Mouse (Mus musculus) adrenal gland, adult 8-10 months (tissue): ENCODE data around the gene Cwc22. TPM values are rescaled to one million over a fixed set of nuclear protein-coding genes. Genes with fewer than 3 reads are reported as not detected.

Source experiments
- DNase-seq: peaks from one replicate; pipeline ENCODE4 v3.0.0; 2022
- total RNA-seq, 4 experiments: library from RNA; stranded (reverse); gene quantifications; 2 replicates each; pipeline ENCODE4 v1.2.4; 2022

Gene Cwc22
- total RNA-seq = 10 to 100 TPM; 27.6 to 36.8 (median 31.6) TPM

DNA sequence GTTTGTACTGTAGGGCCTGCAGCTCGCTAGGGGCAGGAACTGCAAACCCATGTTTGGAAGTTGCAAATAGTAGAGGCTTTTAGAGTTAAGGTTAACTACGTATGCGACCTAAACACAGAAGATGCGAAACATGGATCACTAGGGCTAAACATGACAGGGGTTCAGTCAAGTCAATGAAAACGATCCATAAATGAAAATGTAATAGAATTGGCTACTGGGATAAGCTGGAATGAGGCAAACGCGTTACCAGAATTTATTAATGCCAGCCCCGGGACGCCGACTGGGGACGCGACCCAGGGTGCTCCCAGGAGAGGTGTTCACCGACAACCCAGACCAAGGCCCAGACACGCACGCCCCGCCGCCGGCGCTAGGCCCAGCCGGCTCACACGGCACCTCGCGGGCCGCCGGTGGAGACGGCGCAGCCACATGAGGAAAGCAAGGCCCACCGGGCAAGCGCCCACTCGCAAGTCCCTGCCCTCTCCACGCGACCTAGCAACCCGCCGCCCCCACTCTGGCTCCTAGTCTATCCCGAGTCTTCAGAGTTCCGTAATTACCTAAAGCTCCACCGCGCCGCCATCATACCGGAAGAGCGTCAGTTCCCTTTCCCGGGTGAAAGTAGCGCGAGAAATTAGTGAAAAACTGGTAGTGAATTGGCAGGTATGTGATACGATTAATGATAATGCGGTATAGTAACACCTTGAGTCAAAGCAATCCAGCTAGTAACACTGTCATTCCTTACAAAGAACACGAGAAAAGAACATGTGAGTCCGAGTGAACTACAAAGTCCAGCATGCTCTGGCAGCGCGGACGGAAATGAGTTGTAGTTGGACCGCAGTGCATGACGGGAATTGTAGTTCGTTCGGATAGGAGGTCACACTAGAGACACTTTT lies at the start of gene Cwc22:
Gene Cwc22 (minus strand): TSS at position 780 of the 890 bp plus-strand sequence.
- peak; percentile 82 for DNase-seq

DNA sequence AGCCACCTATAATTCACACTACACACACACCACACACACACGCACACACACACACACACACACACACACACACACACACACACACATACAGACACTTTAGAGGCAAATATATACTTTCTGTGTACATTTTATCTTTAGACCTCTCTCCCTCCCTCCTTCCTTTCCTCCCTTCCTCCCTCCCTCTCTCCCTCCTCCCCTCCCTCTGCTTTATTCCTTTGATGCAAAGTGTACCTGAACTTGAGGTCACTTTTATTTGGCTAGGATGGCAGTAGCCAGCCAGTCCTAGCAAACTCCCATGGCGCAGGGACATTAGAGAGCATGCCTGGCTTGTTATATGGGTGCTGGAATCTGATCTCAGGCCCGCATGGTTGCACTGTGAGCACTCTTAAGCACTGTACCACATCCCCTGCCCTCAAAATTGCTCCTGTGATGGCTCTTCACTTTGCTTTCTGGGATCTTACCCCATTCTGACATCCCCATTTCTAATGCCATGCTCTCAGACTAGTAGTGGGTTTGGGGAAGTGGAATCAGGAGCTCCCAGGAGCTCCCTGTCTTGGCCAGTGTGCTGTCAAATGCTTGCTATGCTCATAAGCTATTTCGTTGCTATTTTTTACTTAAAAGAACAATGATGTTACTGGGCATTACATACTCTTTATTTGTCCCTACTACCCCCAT lies 47.7 kb upstream of the Cwc22 start:
- DNase-seq = no peak

DNA sequence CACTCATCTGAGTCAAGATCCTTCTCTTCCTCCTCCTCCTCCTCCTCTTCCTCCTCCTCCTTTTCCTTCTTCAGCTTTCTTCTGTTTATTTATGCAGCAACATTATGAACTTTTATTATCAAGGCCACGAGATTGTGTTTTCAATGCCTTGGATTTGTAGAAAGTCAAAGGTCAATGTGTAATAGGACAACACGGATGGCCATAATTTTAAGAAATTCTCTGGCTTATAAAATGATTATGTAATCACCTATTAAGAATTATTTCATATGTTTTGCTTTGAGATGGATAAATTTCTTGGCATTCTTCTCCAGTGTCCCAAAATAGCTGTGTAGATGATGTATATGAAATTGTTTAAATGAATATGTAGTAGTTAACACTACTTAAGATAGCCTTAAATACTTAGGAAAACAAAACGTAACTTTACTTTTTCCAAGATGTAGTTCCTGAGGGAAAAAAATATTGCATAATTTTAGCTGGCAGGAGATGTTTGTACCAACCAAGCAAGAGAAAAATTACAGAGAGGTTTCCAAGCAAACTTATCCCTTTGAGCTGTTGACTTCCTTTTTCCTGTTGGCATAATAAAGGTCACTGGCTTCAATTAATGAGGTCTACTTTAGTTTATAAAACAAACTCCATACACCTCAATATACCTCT lies 46.9 kb upstream of the Cwc22 start:
- DNase-seq = no peak

DNA sequence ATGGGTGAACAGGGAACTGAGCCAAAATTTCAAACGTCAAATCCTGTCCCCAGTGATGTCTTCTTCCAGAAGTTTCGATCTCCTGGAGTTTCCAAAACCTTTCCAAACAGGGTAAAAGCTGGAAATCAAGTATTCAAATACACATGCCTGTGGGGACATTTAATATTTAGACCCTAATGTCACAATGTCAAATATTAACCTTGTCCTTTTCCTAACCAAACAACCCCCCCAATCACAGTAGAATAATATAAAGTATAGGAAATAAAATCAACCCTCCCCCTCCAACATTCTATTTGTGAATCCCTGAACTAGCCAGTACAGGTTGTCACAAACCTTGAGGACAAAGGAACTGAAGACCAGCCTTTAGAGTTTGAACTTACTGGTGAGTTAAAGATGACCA lies 44.6 kb upstream of the Cwc22 start:
- no peak for DNase-seq

DNA sequence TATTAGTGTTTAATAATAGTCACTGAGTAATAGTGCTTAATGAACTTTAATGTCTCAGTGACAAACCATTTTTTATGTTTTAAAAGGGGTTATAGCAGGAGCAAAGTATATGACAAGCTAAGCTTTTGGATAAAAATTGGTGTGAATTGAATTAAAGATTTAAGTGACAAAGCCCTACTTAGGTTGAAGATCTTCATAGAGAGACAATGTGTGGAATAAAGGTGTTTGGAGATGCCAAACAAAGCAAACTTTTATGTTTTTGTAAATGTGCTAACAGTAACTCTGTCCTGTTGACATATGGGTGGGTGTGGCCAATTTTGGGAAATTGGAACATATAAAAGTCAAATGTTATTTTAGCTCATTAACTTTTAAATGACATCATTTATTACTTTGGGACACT lies 43.9 kb upstream of the Cwc22 start:
- DNase-seq = no peak

DNA sequence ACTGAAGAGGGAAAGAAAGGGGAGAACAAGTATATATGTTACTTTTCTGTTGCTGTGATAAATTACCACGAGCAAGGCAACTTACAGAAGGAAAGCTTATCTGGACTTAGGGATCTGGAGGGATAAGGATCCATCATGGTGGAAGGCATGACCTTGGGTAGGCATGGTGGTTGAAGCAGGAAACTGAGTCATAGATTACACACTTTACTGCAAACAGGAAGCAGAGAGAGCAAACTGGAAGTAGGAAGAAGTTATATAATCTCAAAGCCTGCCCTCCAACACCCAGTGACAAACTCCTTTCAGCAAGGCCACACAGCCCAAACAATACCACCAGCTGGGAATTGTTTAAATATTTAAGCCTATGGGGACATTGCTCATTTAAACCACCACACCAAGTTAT lies 43.2 kb upstream of the Cwc22 start:
- no peak for DNase-seq

DNA sequence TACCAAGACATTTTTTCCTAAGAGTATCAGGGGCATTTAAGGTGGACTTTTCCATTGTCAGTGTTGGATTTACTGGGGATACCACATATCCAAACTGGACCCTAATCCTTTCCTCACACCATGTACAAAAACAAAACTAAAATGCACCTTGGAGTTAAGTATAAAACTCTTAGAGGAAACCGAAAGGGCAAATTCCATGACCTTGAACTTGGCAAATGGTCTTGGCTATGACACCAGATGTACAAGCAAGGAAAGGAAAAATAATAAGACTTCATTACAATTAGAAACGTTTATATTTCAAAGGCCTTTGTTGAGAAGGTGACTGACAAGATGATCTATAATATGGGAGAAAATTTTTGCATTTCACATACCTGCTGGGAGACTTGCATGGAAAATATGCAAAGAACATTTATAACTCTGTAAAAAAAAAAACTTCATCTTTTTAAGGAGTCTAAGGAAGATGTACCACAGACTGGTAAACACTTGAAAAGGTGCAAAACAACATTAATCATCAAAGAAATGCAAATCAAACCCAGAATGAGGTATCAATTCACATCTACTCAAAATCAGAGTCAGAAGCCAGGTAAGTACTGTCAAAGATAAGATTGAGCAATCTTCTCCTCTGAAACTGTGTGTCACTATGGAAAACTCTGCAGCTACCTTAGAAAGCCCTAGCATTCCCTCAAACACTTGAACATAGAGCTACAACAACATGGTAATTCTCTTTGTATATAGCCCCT lies 40.0 kb upstream of the Cwc22 start:
- DNase-seq = no peak

DNA sequence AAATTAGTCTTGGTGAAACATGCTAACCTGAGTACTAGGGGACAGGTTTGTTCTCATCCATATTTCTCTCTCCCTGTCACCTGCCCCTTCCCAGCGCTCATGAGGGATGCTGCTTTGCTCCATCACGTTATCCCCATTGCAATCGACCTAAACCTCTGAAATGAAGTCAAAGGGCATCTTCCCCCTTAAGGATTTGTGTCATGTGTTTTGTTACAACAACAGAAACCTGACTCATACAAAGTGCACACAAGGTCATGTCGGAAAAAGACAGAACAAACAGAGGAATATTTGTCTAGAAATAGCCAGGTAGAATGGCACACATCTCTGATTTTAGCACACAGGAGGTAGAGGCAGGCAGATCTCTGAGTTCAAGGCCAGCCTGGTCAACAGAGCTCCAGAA lies 38.0 kb upstream of the Cwc22 start:
- DNase-seq = no peak

DNA sequence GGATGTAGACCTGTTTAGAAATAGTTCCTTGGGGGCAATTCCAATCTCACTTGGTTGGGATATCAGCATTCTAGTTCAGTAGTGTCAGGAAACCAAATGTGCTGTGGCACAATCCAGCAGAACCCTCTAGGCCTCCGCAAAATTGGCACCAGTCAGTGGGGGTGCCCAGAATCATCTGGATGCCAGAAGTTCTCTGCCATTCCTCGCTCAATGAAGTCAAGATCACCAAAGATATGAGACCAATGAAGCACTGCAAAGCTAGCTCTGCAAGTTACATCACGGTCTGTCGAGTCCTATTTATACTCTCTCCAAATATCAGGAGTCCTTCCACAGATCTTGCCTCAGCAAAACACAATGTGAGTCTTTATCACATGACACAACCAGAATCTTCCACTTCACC lies 35.7 kb upstream of the Cwc22 start:
- DNase-seq = no peak

DNA sequence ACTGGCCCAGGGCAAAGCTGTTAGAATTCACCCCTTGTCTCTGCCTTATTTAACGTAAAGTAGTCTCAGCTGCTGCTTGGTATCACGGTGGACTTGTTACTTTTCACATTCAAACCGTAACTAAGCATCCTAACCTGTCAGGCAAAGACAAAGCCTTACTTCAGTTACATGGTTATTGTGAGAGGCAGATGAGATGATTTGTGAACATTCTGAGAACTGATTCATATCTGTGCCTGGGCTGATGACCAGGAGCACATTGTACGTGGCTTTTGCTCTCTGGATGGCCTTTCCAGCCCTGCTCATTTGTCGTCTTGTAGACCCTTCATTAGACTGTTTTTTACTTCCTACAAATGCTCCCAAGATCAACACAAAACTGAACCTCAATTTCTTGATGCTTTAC lies 34.5 kb upstream of the Cwc22 start:
- no peak for DNase-seq

DNA sequence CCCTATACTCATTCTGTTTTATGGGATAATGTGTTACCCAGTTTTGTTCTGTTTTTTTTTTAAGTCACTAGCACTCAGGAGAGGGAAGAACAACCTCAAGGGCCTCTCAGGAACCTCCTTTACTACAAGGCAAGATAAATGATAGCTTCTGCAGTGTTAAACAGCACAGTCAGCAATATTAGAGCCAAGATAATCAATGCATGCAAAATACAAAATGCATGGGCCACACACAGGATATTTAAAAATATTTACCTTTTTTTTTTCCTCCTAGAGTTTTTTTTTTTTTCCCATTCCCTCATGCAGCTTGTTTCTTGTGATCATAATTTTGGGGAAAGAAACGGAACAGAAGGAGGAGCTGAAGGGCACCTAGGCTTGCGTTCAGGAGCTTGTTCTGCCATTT lies 33.3 kb upstream of the Cwc22 start:
- DNase-seq = no peak

DNA sequence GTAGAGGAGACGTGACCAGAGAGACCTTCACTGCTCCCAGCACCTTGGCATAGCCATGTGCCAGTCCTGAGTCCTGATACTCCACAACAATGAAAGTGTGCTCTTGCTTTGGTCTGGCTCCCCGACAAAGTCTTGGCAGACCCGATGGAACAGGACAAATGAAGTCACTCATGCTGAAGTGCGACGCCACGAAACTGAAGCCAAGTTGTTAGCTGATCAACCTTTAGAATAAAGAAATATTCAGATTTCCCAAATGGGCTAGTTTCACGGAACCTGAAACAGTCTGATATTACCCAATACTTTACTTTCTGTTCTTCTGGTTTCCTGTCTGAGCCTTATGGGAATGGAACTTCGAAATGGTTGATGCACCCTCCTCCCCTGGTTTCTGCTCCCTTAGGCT lies 32.9 kb upstream of the Cwc22 start:
- no peak for DNase-seq

DNA sequence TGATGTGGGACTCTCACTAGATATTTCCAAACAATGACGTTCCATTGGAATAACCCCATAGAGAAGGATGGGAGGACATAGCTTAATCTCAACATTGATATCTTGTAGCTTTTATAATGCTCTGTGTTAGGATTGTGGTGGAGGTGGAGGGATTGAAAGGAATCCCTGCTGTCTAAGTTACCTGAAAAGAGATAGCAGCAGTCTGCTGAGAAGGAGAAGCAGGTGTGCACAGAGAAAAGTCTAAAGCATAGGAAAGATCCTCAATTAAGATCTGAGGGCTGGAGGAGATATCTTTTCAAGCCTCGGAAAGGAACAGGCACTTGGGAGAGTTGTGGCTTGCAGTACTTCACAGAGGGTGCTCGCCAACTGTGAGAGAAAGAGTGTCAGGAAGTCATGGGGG lies 32.1 kb upstream of the Cwc22 start:
- no peak for DNase-seq

DNA sequence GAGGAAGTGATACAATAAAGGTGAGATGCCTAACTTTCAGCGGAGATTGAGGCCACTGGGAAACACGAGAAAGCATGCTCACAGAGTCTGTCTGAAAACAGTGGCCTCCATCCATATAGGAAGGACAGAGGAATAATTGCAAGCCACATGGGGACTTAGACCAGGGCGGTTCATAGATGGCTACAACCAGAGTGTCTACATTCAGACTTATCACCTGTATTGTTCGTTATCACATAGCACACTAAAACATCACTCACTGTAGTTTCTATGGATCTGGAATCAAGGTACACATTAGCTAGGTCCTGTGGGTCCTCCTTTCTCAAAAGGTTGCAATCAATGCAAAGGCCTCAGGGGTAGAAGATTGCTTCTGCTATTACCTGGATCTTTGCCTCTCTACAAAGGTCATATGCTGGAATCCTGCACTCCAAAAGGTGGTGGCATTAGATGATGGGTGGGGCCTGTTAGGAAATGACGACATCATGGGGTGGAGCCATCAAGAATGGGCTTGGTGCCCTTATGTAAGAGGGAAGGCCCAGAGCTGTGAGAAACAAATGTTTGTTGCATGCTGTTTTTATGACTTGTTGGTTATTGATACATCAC lies 30.2 kb upstream of the Cwc22 start:
- DNase-seq = no peak

DNA sequence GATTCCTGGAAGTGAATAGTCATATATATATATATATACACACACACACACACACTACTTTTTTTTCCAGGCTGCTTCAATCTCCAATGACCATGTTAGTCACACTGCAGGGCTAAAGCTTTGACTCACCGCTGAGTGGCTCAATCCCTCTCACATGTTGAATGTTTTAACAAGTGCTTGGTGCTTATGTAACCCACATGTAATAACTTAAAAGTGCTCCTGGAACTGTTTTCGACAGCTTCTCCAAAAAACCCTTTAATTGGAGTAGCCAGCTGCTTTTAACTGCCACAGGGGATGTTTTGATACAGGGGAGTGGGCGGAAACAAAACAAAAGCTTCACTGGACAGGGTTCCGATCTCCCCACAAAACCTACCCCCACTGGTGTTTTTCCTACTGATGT lies 29.4 kb upstream of the Cwc22 start:
- peak; percentile 37 for DNase-seq

DNA sequence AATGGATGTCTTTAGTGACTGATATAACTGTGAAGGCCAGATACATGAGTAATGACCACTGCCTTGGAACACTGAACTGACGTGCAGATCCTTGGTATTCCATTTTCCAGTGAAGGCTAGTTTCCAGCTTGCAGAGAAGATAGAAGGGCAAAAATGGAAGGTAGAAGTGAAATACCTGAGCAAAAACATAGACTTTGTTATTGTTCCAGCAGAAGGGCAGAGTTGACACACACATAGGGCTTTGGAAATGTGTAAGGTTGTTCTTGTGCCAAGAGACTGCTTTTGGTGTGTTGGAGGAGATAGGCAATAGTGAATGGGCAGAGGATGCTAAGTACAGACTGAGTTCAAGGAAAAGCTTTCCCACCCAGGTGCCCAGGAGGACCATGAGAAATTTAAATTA lies 28.8 kb upstream of the Cwc22 start:
- DNase-seq = no peak

DNA sequence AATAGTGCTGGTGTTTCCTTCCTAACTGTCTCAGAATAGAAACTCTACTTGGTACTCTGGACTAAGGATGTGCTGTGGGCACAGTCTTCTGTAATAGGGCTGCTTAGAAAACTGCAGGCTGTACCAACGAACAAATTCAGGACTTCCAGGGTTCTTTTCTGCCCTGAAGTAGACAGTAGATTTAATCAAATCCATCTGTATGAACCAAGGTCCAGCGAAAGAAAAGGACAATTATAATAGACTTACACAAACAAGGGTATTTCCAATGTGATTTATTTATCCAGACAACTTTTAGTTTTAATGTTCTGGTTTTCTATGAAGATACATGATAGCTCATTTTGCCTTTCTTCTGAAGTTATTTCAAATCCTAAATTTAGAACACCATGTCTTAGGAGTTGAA lies 28.2 kb upstream of the Cwc22 start:
- DNase-seq = no peak

DNA sequence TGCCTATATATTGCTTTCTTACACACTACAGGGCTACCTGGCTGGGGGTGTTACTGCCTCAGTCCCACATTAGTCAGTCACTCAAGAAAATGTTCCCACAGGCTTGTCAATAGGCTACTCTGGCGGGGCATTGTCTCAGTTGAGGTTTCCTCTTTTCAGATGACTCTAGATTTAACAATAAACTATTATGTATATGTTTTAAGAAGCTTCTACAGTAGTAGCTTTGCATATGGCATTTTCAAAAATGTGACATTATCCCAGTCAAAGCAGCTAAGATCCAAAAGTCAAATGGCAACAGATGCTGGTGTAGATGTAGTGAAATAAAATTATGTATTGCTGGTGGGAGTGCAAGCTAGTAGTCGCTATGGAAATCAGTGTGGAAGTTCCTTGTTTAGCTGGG lies 27.1 kb upstream of the Cwc22 start:
- DNase-seq = no peak

DNA sequence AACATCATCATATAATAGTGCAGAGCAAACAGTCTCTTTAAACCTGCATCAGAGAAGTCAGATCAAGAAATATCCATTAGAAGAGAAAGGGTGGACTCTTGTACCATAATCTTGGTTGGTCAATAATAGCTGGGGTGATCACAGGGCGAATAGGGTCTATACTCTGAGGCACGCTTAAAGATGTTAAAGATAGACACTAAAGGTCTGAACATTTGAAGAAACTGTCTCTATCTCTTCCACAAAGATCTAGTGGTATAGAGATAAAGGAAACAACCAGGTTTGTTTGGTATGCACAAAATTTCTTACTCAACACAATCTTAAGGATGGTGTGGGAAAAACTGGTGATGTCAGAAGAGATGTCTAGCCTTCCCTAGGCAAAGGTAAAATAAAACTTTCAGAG lies 26.4 kb upstream of the Cwc22 start:
- DNase-seq = no peak

DNA sequence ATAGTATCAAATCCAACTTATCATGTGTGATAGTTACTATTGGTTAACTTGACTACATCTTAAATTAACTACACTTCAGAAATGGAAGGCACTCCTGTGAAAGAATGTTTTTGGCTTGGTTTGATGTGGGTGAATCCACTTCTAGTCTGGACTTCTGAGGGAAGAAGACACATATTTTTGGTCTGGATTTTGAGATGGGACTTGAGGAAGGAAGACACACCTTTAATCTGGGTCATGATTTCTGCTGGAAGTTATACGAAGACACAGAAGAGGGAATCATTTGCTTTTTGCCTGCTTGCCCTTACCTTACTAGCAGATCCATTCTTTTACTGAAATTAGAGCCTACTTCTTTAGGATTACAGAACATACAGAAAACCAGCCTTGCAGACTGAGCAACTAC lies 25.7 kb upstream of the Cwc22 start:
- no peak for DNase-seq

DNA sequence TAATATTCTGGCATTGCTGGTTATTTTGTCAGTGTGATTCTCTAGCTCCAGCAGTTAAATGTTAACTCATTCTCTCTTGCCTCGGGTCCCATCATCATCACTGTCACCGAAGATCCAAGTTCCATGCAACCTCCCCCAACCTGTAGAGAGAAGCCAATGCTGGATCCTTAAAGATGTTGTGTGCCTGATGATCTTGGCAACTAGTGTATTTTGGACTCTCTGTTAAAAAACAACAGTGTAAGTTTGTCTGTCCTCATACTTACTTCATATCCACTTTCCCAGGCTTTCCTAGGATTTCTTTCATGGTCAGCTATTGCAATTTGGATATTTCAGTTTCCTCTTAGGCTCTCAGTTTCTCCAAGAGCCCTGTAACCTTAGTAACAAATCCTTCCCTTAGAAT lies 25.2 kb upstream of the Cwc22 start:
- no peak for DNase-seq

DNA sequence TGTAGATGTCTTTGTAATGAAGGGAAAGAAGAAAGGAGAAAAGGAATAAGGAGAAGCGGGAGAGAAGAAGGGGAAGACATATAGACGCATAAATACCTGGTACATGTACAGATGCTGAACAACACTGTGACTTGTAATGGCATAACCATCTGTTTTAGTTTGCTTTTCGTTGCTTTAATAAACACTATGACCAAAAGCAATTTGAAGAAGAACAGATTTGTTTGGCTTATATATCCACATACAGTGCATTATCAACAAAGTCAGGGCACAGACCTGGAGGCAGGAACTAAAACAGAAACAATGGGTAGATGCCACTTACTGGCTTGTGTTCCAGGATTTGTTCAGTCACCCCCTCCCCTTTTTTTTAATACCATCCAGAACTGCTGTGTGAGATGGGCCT lies 24.4 kb upstream of the Cwc22 start:
- no peak for DNase-seq

DNA sequence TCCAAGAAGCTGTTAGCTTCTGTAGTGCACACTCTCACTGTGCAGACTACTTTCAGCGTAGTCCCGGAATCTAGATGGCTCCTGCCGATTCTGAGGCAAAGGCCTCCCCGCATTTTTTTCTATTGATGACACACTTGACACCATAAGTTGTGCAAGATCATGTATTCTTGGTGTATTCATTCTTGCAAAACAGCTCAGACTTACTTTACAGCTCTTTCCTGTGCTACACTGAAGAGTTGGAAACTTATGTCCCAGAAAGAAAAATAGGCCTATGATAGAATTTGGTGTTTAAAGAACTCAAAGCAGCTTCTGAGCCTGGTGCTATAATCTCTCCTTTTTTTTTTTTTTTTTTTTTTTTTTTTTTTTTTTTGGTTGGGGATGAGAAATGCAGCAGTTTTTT lies 23.8 kb upstream of the Cwc22 start:
- DNase-seq = no peak
